Mouse (Mus musculus) cerebellum, adult 9-10 months (tissue): ENCODE data around the gene Rbfox2.
"Not testable (repeated sequence)": the region's sequence is repeated elsewhere in the genome, so short reads cannot be mapped to it uniquely, and the experiment has no call there.

ENCODE experiments used
- DNase-seq: peaks from one replicate; pipeline ENCODE4 v3.0.0; 2022

The Rbfox2 gene

DNA sequence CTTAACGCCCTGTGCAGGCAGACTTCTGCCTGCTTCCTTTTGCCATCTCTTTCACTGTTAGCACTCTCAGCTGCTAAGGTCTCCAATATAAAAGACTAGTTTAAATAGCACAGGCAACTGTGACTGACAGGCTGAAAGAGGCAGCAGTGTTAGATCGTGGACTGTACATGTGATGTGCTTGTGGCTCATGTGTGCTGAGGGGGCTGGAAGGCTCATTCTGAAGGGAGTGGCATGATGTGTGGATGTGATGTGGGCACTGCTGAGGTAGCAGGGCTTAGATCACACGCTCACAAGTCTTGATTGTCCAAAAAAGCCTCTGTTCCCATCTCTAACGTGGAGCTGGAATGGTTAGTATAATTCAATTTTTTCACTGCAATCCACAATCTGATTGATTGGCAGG lies 215.4 kb downstream of the Rbfox2 start:
- DNase-seq, result no peak

DNA sequence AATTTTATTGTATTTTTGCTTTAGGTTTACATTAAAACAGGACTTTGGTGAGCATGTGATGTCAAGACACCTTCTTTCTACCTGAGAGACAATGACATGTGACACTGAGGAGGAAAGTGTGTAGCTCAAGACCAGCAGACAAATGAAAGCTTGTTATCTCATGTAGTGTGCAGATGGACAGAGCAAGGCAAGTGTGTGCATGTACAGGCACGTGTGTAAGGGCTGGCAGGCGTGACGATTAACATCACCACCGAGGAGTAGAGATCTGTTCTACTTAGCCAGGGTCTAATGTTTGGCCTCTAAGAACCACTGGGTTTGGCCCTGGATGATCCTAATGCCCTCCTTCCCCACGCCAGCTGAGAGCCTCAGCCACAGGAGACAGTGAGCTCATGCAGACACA lies 216.3 kb downstream of the Rbfox2 start:
- no peak for DNase-seq

GRCm38 (mm10) chr15:77089249-77089648 lies 217.6 kb downstream of the Rbfox2 start:
- DNase-seq, result no peak

DNA sequence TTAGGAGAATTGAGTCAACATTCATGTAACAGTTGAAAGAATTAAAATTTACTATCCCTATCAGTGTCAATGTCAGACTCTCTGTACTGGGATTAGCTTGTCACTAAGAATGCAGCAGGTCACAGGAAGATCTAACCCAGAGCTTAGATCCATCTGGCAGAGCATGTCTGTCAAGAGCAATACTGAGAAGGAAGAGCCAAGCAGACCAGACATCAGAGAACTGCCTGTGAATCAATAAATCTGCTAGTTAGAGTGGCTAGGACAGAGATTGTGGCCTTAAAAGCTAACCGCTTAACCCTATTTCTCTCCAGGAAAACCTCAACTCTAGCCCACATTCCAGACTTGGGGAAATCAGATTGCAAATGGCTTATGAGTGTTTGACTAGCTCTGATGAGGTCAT lies 220.3 kb downstream of the Rbfox2 start:
- DNase-seq, result no peak

- DNase-seq, result no peak
These were observed 221.0 kb downstream of the Rbfox2 start for GRCm38 (mm10) chr15:77085818-77086217.

GRCm38 (mm10) chr15:77081454-77081853 lies 225.3 kb downstream of the Rbfox2 start:
- peak; percentile 30 for DNase-seq

GRCm38 (mm10) chr15:77080684-77081254 lies 226.0 kb downstream of the Rbfox2 start:
- DNase-seq, result no peak

GRCm38 (mm10) chr15:77079890-77080361 lies 226.9 kb downstream of the Rbfox2 start:
- DNase-seq, result no peak

GRCm38 (mm10) chr15:77079256-77079822 lies 227.5 kb downstream of the Rbfox2 start:
- no peak for DNase-seq

DNA sequence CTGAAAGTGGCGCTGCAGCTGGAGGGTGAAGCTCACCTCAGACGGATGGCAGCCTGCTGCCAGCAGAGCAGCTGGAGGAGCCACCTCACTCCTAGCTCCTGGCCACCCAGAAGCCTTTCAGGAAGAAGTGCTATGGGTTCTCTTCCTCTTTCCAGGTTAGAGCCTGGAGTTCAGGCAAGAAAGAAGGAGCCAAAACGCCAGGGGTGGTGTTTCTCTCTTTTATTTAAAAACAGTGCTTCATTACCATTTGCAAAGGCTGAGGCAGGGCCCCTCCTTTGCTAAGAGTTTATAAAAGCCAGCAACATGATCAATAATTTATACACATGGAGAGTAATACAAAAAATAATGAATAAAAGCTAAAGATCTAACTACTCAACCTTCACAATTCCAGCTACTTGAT lies 228.0 kb downstream of the Rbfox2 start:
- DNase-seq, result no peak

DNA sequence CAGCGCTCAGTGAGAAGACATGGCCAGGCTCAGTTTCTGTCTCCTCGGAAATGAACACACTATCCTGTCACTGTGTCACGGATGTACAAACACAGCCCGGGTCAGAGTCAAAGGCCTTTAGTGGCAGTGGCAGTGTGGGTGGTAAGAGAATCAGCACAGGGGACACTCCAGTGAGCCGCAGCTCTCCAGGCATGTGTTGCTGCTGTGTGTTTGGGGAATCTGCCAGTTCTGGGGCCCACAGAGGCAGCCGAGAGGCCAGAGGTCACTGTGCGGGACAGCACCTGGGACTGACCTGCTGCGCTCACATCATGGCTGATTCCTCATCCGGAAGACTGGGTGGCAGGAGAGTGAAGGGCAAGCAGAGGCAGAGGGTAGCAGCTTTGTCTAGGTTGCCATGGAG lies 228.9 kb downstream of the Rbfox2 start:
- no peak for DNase-seq

- no peak for DNase-seq
These were observed 230.3 kb downstream of the Rbfox2 start for GRCm38 (mm10) chr15:77076523-77076922.

- DNase-seq, result no peak
These were observed 234.1 kb downstream of the Rbfox2 start for GRCm38 (mm10) chr15:77072556-77073163.

DNA sequence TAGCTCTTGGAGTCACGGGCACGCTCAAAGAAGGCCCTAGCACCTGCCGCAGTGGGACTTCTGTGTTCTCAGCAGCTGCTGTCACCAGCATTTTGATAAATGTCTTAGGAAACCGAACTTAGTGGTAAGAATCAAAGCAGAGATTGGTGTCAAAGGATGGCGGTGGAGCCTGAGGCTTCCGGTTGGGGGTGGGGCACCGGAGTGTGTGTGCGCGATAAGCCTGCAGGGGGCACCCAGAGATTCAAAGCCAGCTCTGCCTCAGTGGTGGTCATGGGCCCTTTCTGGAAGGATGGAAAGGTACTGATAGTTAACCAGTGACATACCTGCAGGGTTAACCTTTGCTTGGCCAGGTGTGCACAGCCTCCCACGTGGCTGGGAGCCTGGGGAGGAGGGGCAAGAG lies 235.3 kb downstream of the Rbfox2 start:
- no peak for DNase-seq

- no peak for DNase-seq
These were observed 236.0 kb downstream of the Rbfox2 start for GRCm38 (mm10) chr15:77070745-77071268.

- no peak for DNase-seq
These were observed 237.8 kb downstream of the Rbfox2 start for GRCm38 (mm10) chr15:77069019-77069418.

- peak; percentile 23 for DNase-seq
These were observed 238.4 kb downstream of the Rbfox2 start for GRCm38 (mm10) chr15:77068439-77068861.

- DNase-seq, result no peak
These were observed 240.6 kb downstream of the Rbfox2 start for GRCm38 (mm10) chr15:77066233-77066632.

GRCm38 (mm10) chr15:77065259-77065852 lies 241.4 kb downstream of the Rbfox2 start:
- no peak for DNase-seq

DNA sequence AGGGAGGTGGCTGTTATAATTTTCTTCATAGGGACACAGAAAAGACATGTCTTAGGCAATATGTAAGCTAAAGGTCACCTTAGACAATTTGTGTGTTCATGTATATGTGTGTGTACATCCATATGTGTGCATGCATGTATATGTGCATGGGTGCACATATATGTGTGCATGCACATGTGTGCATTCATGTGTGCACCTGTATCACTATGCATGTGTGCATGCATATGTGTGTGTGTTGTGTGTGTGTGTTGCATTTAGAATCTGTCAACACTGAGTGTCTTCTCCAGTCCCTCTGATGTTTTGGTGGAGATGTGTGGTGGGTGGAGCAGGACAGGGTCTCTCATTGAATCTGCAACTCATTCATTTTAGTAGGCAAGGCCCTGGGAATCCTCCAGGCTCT lies 244.1 kb downstream of the Rbfox2 start:
- no peak for DNase-seq

GRCm38 (mm10) chr15:77059416-77059815 lies 247.4 kb downstream of the Rbfox2 start:
- DNase-seq, result not testable (repeated sequence)

- no peak for DNase-seq
These were observed 248.2 kb downstream of the Rbfox2 start for GRCm38 (mm10) chr15:77058566-77058965.

GRCm38 (mm10) chr15:77056791-77057051 lies 250.1 kb downstream of the Rbfox2 start:
- DNase-seq, result no peak
